ENCODE assay signal across 8 mouse cellular contexts in genomic region chr4:98796591-98797341, GRCm38 (mm10). TPM values are rescaled to one million over a fixed set of nuclear protein-coding genes. Genes with fewer than 3 reads are reported as not detected.
A peak's percentile ranks its signal among the peaks of the same experiment; 100 is the strongest.
DNase-seq lines count a peak whose midpoint lies in the region; ATAC-seq lines count a peak whose summit lies in the region.

No protein-coding gene starts in this region.

- peak; percentile 47 for ATAC-seq in embryonic facial prominence, embryonic 14.5 days (ENCODE audit: low read depth)
- peak; percentile 53 for ATAC-seq in heart, embryonic 16.5 days (replicated peaks; ENCODE audit: extremely low read depth, insufficient read depth, low FRiP score)
- ATAC-seq in activated CD4-positive, CD25-positive, alpha-beta regulatory T cell, adult 4 months = no peak

- H3K36me3 ChIP-seq in embryonic facial prominence, embryonic 14.5 days (ENCODE audit: control insufficient read depth, insufficient read depth, low read length) = no peaks in the 10 kb centered on the region
- H3K36me3 ChIP-seq in heart, embryonic 16.5 days (ENCODE audit: control insufficient read depth, insufficient read depth) = no peaks in the 10 kb centered on the region

- no peak overlapping the region for H3K4me3 ChIP-seq in embryonic facial prominence, embryonic 14.5 days (ENCODE audit: low read depth, low read length)
- H3K4me3 ChIP-seq in heart, embryonic 16.5 days (ENCODE audit: low read length) = peak overlapping the region; percentile 19; the same call in 1 of the 2 replicates

- peak; percentile 54 for DNase-seq in kidney, postnatal 10 days
- no peak for DNase-seq in kidney, adult 9 months
- peak; percentile 72 for DNase-seq in embryonic facial prominence, embryonic 14.5 days (ENCODE audit: low spot score)
- peak; percentile 4 for DNase-seq in lung, postnatal 25 days (ENCODE audit: low spot score)
- no peak for DNase-seq in spleen, postnatal 36 days (ENCODE audit: low spot score in 2 of 2)
- no peak for DNase-seq in thymus, postnatal 10 days (ENCODE audit: low spot score in 2 of 2)

- peak overlapping the region; percentile 71 for H3K27ac ChIP-seq in embryonic facial prominence, embryonic 14.5 days (replicated peaks; ENCODE audit: low read depth, low read length)
- H3K27ac ChIP-seq in heart, embryonic 16.5 days (ENCODE audit: low read length) = peak overlapping the region; percentile 78

- H3K9ac ChIP-seq in embryonic facial prominence, embryonic 14.5 days (ENCODE audit: low read depth, low read length) = no peak overlapping the region
- H3K9ac ChIP-seq in heart, embryonic 16.5 days (ENCODE audit: low read length) = no peak overlapping the region

- no peaks in the 10 kb centered on the region for H3K27me3 ChIP-seq in embryonic facial prominence, embryonic 14.5 days (replicated peaks; ENCODE audit: control insufficient read depth, insufficient read depth, low read length)
- no peaks in the 10 kb centered on the region for H3K27me3 ChIP-seq in heart, embryonic 16.5 days (ENCODE audit: control insufficient read depth, insufficient read depth, low read length)

- WGBS in embryonic facial prominence, embryonic 14.5 days = 43% methylated on average over 11 of the region's 11 CpGs
- WGBS in heart, embryonic 16.5 days = 36% methylated on average over 11 of the region's 11 CpGs

- no peaks in the 10 kb centered on the region for H3K9me3 ChIP-seq in embryonic facial prominence, embryonic 14.5 days (ENCODE audit: control insufficient read depth, low read length)
- H3K9me3 ChIP-seq in heart, embryonic 16.5 days (replicated peaks; ENCODE audit: control insufficient read depth, low read length) = no peaks in the 10 kb centered on the region

- H3K4me2 ChIP-seq in embryonic facial prominence, embryonic 14.5 days (ENCODE audit: low read depth, low read length) = no peak overlapping the region
- peak overlapping the region; percentile 45 for H3K4me2 ChIP-seq in heart, embryonic 16.5 days (ENCODE audit: low read depth, low read length)

- H3K4me1 ChIP-seq in embryonic facial prominence, embryonic 14.5 days (ENCODE audit: control insufficient read depth, insufficient read depth, low read length) = peaks cover 22% of the 10 kb centered on the region
- H3K4me1 ChIP-seq in heart, embryonic 16.5 days (ENCODE audit: control insufficient read depth, insufficient read depth, low read length) = peaks cover 16% of the 10 kb centered on the region

RNA-seq across cellular contexts. Expression of gene Kank4, which starts 20.6 kb away (rescaled TPM):
- polyA plus RNA-seq in embryonic facial prominence, embryonic 14.5 days (2014; fragmentation: Nextera tagmentation; extraction: Ambion mirVana) = 2.6 and 3.1 TPM in 2 replicates
- polyA plus RNA-seq in heart, embryonic 16.5 days (2015; fragmentation: Nextera tagmentation; extraction: Ambion mirVana) = 0.50 and 0.75 TPM in 2 replicates
- not detected for polyA plus RNA-seq in activated CD4-positive, CD25-positive, alpha-beta regulatory T cell, adult 4 months (2017; shearing (Covaris generic))

RNA-seq across cellular contexts. Expression of gene I0C0044D17Rik, which starts 26.9 kb away (rescaled TPM):
- polyA plus RNA-seq in embryonic facial prominence, embryonic 14.5 days (2014; fragmentation: Nextera tagmentation; extraction: Ambion mirVana) = not detected in 2 replicates
- polyA plus RNA-seq in heart, embryonic 16.5 days (2015; fragmentation: Nextera tagmentation; extraction: Ambion mirVana) = not detected in 2 replicates
- polyA plus RNA-seq in activated CD4-positive, CD25-positive, alpha-beta regulatory T cell, adult 4 months (2017; shearing (Covaris generic)) = not detected

Comparison
In these comparisons a context has a peak if more than half of its experiments do, and no peak if none do; other contexts are left out.
1. DNase-seq: peak in kidney, postnatal 10 days (single experiment), embryonic facial prominence, embryonic 14.5 days (single experiment) and lung, postnatal 25 days (single experiment); none in kidney, adult 9 months (single experiment), spleen, postnatal 36 days (0 of 2) and thymus, postnatal 10 days (0 of 2).